Mouse (Mus musculus) lung, postnatal 36 days (tissue): ENCODE results near the gene Arhgap31.

ENCODE experiments used
- DNase-seq: peaks from one replicate; pipeline ENCODE4 v3.0.0; 2022; ENCODE audit warnings: mixed read lengths

Arhgap31 gene

DNA sequence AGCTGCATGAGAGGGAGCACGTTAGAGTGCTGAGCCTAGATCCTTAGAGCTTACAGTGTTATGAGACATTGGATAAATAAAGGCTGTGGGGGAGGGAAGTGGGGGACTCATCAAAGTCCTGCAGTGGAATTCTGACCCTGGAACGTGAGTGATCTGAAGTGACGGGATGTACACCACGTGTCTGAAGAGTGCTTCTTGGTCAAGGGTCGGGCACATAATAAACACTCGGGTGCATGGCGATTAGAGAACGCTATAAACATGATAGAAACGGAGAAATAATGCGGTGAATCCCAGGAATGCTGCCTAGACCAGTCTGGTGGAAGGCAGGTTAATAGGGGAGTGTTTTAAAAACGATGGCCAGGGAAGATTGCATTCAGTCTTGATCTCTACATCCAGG lies 63.6 kb downstream of the Arhgap31 start:
- DNase-seq: peak; percentile 84

DNA sequence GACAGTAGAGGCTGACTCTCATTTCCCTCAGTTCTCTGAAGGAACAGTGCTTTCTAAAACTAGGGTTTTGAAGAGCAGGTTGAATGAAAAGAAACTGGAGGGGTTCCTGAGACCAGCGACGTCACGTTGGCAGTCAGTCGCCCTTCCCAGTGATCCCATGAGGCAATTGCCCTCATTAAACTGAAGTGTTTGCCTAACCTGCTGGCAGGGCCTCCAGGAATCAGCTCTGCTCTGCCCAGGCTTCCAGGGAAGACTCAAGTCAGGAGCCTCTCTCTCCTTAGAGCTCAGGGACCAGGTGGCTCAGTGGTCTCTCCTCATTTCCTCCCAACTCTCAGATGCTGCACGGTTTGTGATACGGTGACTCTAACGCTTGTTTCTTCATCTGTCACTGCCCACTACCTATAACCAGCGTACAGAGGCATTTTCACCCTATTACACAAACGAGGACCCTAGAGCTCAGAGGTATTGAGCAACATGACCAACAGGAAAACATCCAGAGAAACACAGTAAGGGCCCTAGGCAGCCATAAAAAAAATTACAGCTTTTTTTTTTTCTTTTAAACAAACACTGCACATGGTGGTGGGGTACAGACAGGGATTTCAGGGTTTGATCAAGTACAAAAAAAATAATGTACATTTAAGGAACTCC lies 64.2 kb downstream of the Arhgap31 start:
- peak; percentile 87 for DNase-seq

DNA sequence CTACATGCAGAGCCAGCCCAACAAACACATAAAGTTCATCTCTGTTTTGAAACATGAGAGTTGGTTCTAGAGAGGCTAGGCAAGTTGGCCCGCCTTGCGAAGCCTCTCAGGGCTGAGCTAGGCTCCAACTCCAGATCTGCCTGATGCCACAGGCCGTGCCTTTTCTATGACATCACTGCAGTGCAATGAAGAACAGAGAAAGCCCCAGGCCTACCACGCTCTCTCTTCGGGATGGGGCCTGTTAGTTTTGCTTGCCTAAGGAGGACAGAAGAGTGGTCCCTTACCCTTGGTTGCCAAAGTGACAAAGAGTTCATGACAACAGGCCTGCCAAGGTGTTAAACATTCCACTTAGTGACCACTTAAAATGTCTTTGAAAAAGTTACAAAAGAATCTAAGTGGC lies 64.9 kb downstream of the Arhgap31 start:
- peak; percentile 74 for DNase-seq

DNA sequence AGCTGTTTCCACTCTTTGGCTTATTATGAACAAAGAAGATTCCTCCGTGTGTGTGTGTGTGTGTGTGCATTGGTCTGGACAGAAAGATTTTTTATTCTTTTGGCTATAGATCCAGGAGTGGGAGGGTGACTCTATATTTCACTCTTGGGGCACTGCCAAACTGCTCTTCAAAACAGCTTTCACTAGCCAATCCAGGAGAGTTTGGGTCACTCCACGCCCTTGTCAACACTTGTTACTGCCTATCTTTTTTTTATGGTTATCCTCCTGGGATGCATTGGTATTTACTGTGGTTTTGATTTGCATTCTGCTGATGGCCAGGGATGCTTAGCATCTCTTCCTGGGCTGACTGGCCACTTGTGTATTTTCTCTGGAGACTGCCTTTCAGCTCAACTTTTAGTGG lies 68.6 kb downstream of the Arhgap31 start:
- no peak for DNase-seq

DNA sequence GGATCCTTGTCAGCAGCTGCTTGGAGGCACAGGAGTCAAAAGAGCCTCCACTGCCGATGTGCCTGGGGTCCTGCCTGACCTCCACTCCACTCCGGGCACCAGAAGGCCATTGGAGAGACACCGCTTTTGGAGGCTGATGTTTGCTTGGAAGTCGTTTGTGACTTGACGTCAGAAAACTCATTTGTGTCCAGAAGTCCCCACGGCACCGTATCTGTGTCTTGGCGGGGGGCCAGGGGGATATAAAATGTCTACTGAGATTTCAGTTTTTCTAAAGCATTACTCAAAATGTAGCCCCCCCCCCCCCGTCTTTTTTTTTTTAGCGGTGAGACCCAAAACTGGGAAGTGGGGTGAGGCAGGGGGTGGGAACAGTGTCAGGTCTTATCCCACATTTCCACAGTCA lies 76.0 kb downstream of the Arhgap31 start:
- no peak for DNase-seq

DNA sequence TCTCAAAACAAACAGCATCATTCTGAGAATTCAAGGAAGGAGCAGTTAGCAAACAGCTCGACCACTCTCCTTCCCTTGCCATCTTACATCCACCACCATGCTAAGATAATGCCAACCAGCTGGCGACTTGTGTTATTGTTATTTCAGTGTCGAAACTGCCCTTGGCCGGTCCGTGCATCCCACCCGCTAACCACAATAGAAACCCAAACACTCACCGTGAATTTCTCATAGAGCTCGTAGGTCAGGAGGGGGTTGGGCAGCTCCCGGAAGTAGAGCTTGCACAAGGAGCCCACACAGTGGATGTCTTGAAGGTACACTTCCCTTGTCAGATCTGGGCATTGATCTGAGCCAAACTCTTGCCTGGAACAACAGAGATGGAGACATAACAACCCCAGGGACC lies 76.4 kb downstream of the Arhgap31 start:
- DNase-seq: peak; percentile 70

DNA sequence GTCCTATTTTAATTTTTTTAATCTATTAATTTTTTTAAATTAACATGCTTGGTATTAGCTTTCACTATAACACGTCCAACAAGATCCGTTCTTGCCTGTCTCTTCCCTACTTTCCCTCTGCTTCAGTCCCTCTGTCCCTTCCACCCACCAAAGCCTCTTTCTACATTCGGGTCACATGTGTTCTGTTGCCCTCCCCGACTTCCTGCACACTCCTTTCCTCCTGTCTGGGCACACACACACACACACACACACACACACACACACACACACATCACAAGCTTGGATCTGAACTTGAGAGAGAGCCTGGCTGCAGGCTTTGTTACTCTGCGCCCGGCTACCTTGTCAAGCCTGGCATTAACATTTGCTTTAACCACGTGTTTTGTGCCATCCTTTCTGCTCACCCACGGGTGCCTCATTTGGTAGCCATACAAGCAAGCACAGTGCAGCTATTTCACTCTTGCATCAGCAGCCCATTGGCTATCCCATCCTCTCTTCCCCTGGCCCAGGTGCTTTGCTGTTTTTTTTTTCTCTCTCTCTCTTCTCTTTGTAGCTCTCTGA lies 77.2 kb downstream of the Arhgap31 start:
- no peak for DNase-seq

DNA sequence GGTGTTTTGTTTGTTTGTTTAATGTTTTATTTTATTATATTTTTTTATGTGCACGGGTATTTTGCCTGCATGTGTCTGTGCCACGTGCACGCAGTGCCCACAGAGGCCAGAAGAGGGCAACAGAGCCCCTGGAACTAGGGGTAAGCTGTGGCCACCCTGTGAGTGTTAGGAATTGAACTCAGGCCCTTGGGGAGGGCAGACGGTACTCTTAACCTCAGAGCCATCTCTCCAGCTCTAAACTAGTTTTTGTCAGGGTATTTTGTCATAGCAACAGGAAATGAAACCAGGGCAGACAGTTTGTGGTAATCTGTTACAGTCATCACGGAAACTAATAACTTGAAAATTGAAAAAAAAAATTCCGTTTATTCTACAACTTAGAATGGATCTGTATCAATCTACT lies 80.9 kb downstream of the Arhgap31 start:
- peak; percentile 89 for DNase-seq

DNA sequence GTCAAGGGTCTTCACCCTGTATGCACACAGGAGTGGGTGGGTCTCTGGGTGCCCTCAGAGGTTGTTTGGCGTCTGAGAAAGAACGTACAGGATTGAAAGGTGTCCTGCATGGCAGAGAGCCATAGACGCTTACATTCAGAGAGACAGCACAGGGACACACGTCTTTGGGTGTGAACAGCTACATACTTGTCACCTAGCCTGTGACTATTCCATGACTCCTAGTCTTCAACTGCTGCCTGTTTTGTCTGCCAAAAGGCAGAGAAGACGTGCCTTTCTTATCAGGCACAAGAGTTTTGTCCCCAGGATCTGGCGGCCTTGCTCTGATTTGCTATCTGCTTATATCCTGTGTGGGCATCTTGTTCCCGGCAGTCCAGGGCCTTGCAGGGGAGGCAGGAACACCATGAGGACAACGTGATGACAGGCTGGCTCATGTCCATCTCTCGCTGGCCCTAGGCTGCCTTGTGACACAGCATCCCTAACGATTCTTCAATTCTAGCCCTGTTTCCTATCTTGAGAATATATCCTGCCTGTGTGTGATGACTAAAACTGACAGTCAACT lies 87.2 kb downstream of the Arhgap31 start:
- DNase-seq: peak; percentile 87

DNA sequence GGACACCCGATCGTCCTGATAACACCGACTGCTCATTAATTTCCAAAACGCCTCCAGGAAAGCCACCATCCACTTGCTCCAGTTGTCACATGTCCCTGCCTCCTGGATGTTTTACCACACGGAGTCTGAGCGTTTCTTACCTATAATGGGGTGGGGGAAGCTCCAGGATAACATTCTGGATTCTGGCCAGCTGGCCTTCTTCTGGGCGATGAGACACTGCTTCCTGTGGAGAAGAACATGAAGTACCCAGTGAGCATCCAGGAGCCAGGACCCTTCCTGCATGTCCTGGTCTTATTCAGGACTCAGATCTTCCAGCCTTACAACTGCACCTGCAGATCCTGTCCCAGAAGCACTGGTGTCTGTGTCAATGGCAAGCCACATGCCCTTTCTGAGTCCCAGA lies 87.7 kb downstream of the Arhgap31 start:
- peak; percentile 74 for DNase-seq

DNA sequence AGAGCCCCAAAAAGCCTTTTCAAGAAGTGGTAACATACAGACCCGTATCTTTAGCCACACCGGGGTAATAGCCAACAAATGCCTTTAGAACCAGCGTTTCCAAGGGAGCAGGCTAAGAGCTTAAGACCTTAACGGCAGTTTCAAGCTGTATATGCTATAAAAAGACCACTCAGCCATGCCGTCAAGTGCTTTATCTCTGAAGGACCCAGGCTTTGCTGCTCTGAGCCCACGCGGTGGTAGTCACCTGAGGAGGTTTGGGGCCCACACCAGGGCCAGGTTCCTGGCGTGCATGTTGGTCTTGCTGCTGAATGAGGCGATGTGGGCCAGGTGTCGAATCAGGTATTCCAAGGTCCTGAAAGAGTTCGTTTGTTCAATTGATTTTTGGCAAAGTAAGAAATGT lies 88.8 kb downstream of the Arhgap31 start:
- no peak for DNase-seq

DNA sequence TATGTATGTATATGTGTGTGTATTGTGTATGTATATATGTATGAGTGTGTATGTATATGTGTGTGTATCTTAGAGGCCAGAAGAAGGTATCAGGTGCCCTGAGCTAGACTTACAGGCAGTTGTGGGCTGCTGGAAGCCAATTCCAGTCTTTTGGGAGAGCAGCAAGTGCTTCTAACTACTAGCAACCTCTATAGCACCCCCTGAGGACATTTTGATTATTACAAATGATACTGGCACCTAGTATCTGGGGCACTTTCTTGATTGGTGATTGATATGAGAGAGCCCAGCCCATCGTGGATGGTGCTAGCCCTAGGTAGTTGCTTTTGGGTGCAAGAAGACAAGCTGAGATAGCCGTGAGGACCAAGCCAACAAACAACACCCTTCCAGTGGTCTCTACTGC lies 90.8 kb downstream of the Arhgap31 start:
- peak; percentile 71 for DNase-seq

DNA sequence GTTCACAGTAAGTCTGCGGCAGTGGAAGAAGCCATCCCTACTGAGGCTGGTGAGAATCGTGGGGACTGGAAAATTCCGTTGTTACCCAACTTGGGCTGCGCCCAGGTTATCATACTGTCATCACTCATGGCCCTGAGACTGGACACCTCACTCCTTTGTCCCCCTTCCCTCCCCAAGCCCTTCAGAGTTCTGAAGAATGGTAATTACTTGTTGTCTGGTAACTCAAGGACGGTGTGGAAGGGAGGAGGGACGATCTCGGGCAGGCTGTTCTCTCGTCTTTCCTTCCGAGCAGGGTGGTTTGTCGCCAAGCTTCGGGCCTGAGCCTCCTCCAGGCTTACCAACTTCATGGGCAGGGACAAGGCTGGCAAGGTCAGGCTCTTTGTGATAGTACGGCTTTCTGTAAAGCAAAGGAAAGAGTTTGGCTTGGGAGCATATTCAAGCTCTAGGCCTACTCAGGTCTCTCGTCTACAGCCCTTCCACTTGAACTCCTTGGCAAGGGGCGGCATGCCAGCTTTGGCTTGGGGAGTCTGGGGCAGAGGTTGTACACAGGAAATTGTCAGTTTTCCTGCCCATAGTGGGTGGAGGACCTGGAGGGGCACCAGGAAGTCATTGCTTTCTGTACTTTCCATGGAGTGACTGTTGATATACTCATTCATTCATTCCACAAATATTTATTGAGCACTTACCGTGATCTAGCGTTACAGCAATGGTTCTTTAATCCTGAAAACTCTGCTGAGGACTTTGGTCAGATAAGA lies 92.2 kb downstream of the Arhgap31 start:
- DNase-seq: peak; percentile 93

DNA sequence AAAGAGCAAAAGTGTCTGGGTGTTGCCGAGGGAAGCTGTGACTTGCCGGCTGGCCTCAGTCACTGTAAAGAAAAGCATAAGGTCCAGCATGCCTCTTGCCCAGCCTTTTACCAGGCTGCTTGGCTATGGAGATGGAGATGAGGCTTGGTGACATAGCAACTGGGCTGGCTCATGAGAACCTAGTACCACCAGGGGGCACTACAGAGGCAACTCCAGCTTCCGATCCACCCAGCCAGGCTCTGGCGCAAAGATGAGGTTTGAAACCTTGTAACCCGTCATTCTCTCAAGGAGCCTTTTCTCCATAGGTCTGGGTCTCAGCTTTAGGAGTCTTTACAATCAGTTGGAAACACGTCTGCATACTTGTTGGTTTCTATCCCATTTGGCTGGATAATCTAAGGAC lies 94.0 kb downstream of the Arhgap31 start:
- peak; percentile 92 for DNase-seq

DNA sequence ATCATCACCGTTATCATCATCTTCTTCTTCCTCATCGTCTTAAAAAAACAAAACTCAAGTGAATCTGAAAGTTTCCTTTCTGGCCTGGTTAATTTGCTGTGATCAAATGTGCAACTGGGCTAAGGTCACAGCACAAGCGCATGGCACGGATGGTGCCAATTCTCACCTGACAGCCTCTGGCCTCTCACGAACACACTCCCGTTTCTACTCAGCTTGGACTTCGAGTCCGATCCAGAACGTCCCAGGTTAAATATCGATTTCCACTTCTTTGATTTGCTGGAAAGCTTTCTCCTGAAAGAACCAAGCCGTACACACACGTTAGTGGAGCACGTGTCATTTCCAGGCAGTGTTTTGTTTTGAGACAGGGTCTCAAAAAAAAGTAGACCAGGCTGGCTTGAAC lies 95.1 kb downstream of the Arhgap31 start:
- no peak for DNase-seq

DNA sequence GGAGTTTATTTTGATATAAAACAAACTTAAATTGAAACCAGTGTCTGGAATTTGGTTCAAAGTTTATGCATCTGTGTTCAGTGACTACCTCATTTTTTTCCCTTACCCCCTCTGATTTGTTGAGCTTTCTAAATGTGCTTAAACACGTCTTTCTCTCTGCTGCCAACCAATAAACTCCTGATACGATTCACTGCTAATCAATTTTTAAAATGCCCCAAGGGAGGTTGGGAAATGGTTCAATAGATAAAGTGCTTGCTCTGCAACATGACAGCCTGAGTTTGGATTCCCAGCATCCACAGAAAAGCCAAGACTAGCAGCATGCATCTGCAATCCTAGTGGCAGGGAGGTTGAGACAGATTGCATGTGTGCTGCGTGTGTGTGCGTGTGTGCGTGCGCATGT lies 99.4 kb downstream of the Arhgap31 start:
- DNase-seq: no peak

DNA sequence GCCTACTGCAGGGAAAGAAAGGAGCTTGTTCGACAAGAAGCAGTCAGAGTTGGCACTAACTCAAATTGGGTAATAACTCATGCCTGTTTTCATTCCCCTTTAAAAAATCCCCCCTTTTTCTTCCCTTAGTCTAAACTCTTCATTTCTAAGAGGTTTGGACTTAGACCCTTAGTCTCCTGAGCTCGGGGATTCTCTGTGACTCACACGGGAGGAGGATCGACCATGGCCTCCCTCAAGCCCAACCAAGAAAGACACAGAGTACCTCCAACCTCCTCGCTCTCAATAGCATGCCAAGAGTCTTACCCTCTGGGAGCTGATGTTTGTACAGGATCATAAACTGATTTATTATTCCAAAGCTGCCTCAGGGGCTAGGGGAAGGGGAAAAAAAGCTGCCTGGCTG lies 100.4 kb downstream of the Arhgap31 start:
- no peak for DNase-seq

DNA sequence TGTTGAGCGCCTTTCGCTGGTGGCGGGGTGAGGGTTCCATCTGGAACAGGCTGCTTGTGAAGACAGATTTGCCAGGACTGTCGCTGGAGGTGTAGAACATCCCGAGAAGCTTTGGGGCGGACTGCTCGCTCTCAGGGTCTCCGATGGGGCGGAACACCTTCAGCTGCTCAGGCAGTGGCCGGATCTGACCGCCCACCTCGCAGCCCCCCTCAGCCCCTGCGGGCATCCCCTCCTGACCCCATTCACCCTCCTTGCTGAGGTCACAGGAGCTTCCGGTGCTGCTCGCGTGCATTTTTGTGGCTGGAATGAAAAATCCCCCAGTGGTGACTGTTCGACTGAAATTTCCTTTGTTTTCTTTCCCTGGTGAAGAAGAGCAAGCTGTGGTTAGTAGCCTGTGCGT lies 104.0 kb downstream of the Arhgap31 start:
- DNase-seq: no peak

DNA sequence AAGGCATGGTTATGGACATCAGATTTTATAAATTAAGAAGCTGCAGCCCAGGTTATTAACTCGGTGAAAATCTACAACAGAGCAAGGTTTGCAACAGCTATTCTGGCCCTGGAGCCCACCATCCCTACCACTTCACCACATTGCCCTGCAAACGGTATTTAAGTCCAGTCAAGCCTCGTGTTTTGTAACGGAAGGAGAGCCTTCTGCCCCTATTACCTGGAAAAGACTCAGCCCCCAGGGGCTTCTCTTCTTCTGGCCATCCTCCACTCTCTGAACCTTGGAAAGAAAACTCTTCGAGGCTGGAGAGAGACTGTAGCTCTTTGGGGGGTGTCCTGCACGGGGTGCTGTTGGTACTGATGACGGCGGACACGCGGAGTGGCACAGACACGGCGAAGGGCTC lies 104.4 kb downstream of the Arhgap31 start:
- DNase-seq: no peak

DNA sequence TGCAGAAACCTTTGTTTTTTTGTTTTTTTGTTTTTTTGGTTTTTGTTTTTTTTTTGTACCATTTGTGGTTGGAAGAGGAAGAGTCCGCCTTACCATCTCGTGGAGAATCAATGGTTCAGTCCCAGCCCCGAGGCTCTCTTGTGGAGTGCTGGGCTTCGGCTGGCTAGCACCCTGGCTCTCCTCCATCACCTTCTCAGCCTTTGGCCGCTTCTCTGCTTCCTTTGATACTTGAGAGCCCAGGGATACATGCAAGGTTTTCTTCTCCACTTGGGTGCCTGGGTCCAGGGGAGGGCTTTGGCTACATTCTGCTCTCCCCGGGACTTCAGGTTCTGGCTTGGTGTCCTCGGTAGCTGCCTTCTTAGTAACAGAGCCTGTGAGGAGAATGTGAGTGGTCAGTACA lies 106.6 kb downstream of the Arhgap31 start:
- DNase-seq: no peak

DNA sequence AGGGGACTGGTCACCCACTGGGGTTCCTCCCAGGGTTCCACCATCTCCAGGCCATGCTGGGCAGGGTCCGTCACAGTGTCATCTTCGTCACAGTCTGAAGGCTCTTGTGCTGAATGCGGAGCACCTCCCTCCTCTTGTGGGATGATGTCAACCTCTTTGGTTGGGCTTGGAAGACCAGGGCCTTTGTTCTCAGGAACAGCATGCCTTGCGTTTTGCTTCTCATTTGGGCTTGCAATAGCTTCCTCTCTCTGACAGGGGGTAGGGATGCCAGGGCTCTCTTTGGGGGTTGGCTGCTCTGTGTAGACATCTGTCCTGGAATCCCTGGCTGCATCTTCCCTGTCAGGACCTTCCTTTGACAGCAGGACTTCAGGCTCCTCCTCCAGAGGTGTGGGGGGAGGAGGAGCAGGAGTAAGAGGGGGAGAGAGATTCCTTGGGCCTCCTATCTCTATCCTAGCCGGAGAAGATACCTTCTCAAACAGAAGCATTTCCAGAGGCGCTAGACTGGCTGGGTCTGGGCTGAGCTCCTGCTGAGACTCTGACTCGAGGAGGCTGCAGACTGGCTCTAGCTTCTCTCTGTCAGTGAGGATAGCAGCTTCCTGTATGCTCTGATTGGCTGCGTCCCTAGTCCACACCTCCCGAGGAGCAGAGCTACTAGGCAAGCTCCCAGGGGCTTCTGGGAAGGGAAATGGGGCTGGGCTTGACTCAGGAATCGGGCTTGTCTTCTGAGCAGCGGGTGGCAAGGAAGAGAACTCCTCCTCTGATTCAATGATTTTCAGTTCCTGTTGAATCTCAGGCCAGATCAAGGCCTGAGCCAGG lies 109.9 kb downstream of the Arhgap31 start:
- peak; percentile 27 for DNase-seq

DNA sequence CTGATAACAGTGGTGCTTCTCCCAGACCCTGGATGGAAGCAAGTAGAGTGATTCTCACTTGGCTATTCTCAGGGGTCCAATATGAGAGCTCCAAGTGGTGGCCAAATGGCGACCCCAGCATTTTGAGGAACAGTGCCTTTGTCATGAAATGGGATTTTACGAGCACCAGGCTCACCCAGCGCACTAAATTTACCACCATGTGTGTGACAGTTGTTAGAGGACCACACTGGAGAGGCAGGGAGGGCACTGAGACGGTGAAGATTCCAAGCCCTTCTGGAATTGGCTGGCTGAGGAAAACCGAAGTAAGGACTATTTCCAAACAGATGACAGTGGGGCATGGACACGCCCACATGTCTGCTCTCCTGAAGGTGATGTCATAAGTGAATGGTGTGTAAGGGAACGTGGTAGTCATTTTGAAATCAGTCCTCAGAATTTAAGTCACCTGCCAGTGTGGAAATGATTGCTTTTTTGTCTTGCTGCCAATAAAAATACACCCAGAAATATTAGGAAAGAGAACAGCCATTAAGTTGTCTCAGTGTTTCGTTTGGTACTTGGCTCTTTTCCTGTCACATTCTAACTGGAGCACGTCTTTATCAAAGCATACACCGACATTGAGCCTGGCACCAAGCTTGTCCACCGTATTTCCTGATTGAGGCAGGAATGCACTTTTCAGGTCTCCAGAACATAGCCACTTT lies 113.9 kb downstream of the Arhgap31 start:
- DNase-seq: peak; percentile 62

DNA sequence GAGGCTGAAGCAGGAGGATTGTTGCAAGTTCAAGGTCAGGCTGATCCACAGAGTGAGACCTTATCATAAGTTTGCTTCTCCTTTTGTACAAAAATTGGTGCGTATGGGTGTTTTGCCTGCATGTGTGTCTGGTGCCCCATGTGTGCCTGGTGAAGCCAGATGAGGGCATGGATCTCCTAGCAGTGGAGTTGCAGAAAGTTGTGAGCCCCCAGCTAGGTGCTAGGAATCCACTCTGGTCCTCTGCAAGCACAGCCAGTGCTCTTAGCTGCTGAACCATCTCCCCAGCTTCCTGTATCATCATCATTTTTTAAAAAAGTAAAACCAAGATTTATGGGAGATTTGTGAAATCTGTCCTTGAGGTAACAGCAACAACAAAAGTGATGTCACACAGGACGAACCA lies 116.4 kb downstream of the Arhgap31 start:
- no peak for DNase-seq
